Mouse (Mus musculus) cortical plate, adult 2 months (tissue): ENCODE measurements around the gene Apaf1.

Source experiments
- CTCF ChIP-seq: fragments of 200-500 bp; IDR thresholded peaks from 2 replicates; pipeline ENCODE4 v1.5.1; 2011; ENCODE audit warnings: mild to moderate bottlenecking, control low read depth, low read length; ENCODE audit not compliant: insufficient read depth; ENCODE audit errors: extremely low read depth
- POLR2A ChIP-seq: fragments of 200-500 bp; IDR thresholded peaks from 2 replicates; pipeline ENCODE4 v1.6.1; 2011; ENCODE audit warnings: mild to moderate bottlenecking, low read length, control low read depth; ENCODE audit not compliant: insufficient read depth; ENCODE audit errors: extremely low read depth

DNA sequence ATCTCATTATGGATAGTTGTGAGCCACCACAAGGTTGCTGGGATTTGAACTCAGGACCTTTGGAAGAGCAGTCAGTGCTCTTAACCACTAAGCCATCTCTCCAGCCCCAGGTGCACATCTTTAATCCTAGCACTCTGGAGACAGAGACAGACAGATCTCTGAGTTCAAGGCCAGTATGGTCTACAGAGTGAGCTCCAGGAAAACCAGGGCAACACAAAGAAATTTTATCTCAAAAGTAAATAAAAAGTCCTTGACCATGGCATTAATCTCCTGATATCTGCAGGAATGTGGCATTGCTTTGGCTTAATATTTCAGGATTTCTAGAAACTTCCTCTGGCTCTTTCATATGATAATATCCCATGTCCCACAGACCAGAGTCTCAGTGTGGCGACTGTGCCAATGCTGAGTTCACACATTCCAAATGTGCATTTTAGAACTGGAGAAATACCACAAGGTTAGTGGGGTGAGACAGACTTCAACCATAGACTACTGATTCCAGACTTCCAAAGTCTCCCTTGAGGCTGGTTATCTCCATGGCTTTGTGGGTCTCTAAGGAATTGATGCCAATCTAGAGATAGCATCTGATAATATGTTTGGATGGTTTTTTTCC, 46.1 kb upstream of the Apaf1 start:
- TF ChIP-seq POLR2A (no peak), CTCF (no peak)
